Mouse (Mus musculus) ES-E14 (cell line): ENCODE data around the gene Upk2.

Experiments used
- CHD2 ChIP-seq: IDR thresholded peaks from 2 replicates; pipeline ENCODE4 v1.6.1; 2014; ENCODE audit warnings: mild to moderate bottlenecking, low read depth, low read length, inconsistent platforms
- ZC3H11A ChIP-seq: IDR thresholded peaks from 2 replicates; pipeline ENCODE4 v1.6.1; 2012; ENCODE audit warnings: low read depth, mild to moderate bottlenecking, inconsistent platforms, low read length, borderline replicate concordance
- ZNF384 ChIP-seq: IDR thresholded peaks from 2 replicates; pipeline ENCODE4 v1.6.1; 2012; ENCODE audit warnings: low read depth, low read length, inconsistent platforms

- TF ChIP-seq ZC3H11A (no peak), ZNF384 (no peak), CHD2 (no peak)
These were observed 24.3 kb upstream of the Upk2 start for GRCm38 (mm10) chr9:44478959-44479605.
